Mouse (Mus musculus): ENCODE data around the gene Tnfrsf14.
A peak's percentile ranks its signal among the peaks of the same experiment; 100 is the strongest.

Gene Tnfrsf14

GRCm38 (mm10) chr4:154882014-154882659 is 46.2 kb downstream of the Tnfrsf14 start:
- no peak for DNase-seq (ENCODE audit: low read depth, low spot score)

- DNase-seq (ENCODE audit: low read depth, low spot score), result no peak
These were observed 47.6 kb downstream of the Tnfrsf14 start for GRCm38 (mm10) chr4:154880730-154881129.

GRCm38 (mm10) chr4:154877864-154878548 is 50.4 kb downstream of the Tnfrsf14 start:
- DNase-seq (ENCODE audit: low read depth, low spot score), result peak; percentile 71

- no peak for DNase-seq (ENCODE audit: low read depth, low spot score)
These were observed 55.2 kb downstream of the Tnfrsf14 start for GRCm38 (mm10) chr4:154873186-154873585.
